12 mouse cellular contexts compared by ENCODE assay signal in the genomic region with DNA sequence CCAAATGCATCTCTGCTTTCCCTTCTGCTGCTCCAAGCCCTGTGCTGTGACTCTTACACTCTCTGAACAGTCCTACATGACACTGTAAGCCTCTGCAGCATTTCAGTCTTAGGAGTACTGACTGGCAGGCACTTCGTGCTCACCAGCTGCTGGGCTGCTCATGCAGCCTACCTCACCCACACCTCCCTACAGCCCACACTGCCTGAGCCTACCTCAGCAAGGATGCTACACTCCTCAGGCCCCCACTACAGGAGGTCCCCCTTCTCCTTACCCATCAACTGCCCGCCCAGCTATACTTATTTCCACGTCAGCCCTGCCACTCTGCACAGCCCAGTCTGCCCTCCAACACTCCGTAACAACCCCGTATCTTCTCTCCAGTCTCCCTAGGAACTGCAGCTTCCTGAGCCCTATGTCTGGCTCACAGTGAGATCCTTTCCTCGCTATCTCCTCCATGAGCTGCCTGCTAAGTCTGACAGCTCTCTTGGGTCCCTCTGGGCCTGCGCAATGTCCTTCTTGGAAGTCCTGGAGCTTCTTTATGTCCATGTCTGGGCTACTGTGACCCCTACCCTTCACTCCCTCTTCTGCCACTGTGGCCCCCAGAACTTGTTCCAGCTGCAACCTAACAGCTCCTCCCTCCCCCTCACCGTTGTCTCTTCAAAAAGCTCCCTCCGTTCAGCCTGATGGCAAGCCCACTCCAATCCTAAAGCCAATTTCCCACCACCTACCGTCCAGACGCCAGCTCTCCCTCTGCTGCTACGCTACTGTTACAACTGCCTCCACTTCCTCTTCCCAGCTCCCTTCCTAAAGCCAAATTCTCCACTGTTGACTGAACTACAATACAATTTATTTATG. TPM values are rescaled to one million over a fixed set of nuclear protein-coding genes. Genes with fewer than 3 reads are reported as not detected.
DNase-seq lines count a peak whose midpoint lies in the region; ATAC-seq and TF ChIP-seq lines count a peak whose summit lies in the region.
"Had no signal": no experiment of that assay in that cellular context is flagged by ENCODE, and none has a peak within 500 bp of the region (broad histone marks: within the 10 kb centered on the region; RNA-seq: fewer than 3 reads in every experiment).

No protein-coding gene starts in this region.

- TF ChIP-seq CTCF in thymus, adult 2 months (IDR thresholded peaks at IDR 0.05; ENCODE audit: borderline replicate concordance, control insufficient read depth, extremely low read depth, insufficient read depth, low read length, poor library complexity) = no peak

- peak overlapping the region; percentile 93 for H3K27ac ChIP-seq in kidney, embryonic 14.5 days (ENCODE audit: low read depth, low read length)
- no peak overlapping the region for H3K27ac ChIP-seq in neural tube, embryonic 13.5 days (replicated peaks)
- H3K27ac ChIP-seq in stomach, embryonic 15.5 days = no peak overlapping the region
- no peak overlapping the region for H3K27ac ChIP-seq in thymus, adult 2 months (ENCODE audit: control insufficient read depth, insufficient read depth, low read length)
- H3K27ac ChIP-seq: hindbrain, embryonic 10.5 days; limb, embryonic 12.5 days had no signal

- peak; percentile 63 for ATAC-seq in kidney, embryonic 14.5 days (ENCODE audit: low FRiP score, low TSS enrichment)
- 0 out of 2 replicates have a peak, but pooled peaks have one; percentile 33 for ATAC-seq in neural tube, embryonic 13.5 days (ENCODE audit: low read depth)
- ATAC-seq in stomach, embryonic 15.5 days (ENCODE audit: insufficient read depth, low FRiP score, low read depth) = peak; percentile 31; the same call in 1 of the 2 replicates

- H3K4me2 ChIP-seq in kidney, embryonic 14.5 days (replicated peaks; ENCODE audit: low read depth, low read length) = peak overlapping the region; percentile 30
- H3K4me2 ChIP-seq in neural tube, embryonic 13.5 days = no peak overlapping the region
- no peak overlapping the region for H3K4me2 ChIP-seq in stomach, embryonic 15.5 days
- H3K4me2 ChIP-seq: limb, embryonic 12.5 days had no signal

- peaks cover 23% of the 10 kb centered on the region for H3K36me3 ChIP-seq in kidney, embryonic 14.5 days (ENCODE audit: control insufficient read depth, insufficient read depth, low read length)
- peaks cover 36% of the 10 kb centered on the region for H3K36me3 ChIP-seq in neural tube, embryonic 13.5 days
- peaks cover 4% of the 10 kb centered on the region; the same call in 1 of the 2 replicates for H3K36me3 ChIP-seq in stomach, embryonic 15.5 days
- H3K36me3 ChIP-seq in thymus, adult 2 months (ENCODE audit: control insufficient read depth, insufficient read depth, low read length) = peaks cover 19% of the 10 kb centered on the region

- H3K9me3 ChIP-seq in kidney, embryonic 14.5 days (ENCODE audit: control insufficient read depth, low read length) = no peaks in the 10 kb centered on the region
- H3K9me3 ChIP-seq in neural tube, embryonic 13.5 days = no peaks in the 10 kb centered on the region
- no peaks in the 10 kb centered on the region for H3K9me3 ChIP-seq in stomach, embryonic 15.5 days
- H3K9me3 ChIP-seq: hindbrain, embryonic 10.5 days; limb, embryonic 12.5 days; megakaryocyte, embryonic 14.5 days had no signal

- peaks cover 18% of the 10 kb centered on the region for H3K4me1 ChIP-seq in kidney, embryonic 14.5 days (ENCODE audit: control insufficient read depth, insufficient read depth, low read length)
- H3K4me1 ChIP-seq in neural tube, embryonic 13.5 days (replicated peaks) = peaks cover 4% of the 10 kb centered on the region; the same call in 1 of the 2 replicates
- no peaks in the 10 kb centered on the region for H3K4me1 ChIP-seq in stomach, embryonic 15.5 days
- H3K4me1 ChIP-seq in thymus, adult 2 months (replicated peaks; ENCODE audit: control insufficient read depth, insufficient read depth, low read length) = no peaks in the 10 kb centered on the region
- H3K4me1 ChIP-seq: hindbrain, embryonic 10.5 days had no signal

- H3K27me3 ChIP-seq in kidney, embryonic 14.5 days (ENCODE audit: control insufficient read depth, insufficient read depth, low read length) = no peaks in the 10 kb centered on the region
- H3K27me3 ChIP-seq in neural tube, embryonic 13.5 days = no peaks in the 10 kb centered on the region
- H3K27me3 ChIP-seq in stomach, embryonic 15.5 days (replicated peaks) = no peaks in the 10 kb centered on the region
- no peaks in the 10 kb centered on the region for H3K27me3 ChIP-seq in thymus, adult 2 months (ENCODE audit: control insufficient read depth, insufficient read depth, low read length)
- H3K27me3 ChIP-seq: CH12.LX; limb, embryonic 12.5 days; megakaryocyte, embryonic 14.5 days had no signal

- no peak for DNase-seq in kidney, adult 8-10 months
- DNase-seq in neural tube, embryonic 10.5 days (ENCODE audit: extremely low spot score, low spot score) = no peak
- peak; percentile 36 for DNase-seq in heart, postnatal 4 days
- DNase-seq in thymus, adult 2 months = no peak
- DNase-seq: cerebellum, adult 9-10 months had no signal

- no peak for TF ChIP-seq POLR2A in thymus, adult 2 months (IDR thresholded peaks at IDR 0.05; ENCODE audit: control insufficient read depth, extremely low read depth, insufficient read depth, low read length, poor library complexity)

- peak overlapping the region; percentile 14 for H3K4me3 ChIP-seq in kidney, embryonic 14.5 days (ENCODE audit: low read length)
- H3K4me3 ChIP-seq in neural tube, embryonic 13.5 days = no peak overlapping the region
- H3K4me3 ChIP-seq in stomach, embryonic 15.5 days (replicated peaks) = no peak overlapping the region
- no peak overlapping the region for H3K4me3 ChIP-seq in thymus, adult 2 months (ENCODE audit: control insufficient read depth, insufficient read depth, low read length)
- H3K4me3 ChIP-seq: hindbrain, embryonic 10.5 days; limb, embryonic 12.5 days; megakaryocyte, embryonic 14.5 days had no signal

- H3K9ac ChIP-seq in kidney, embryonic 14.5 days (ENCODE audit: low read depth, low read length) = peak overlapping the region; percentile 35; the same call in 1 of the 2 replicates
- no peak overlapping the region for H3K9ac ChIP-seq in neural tube, embryonic 13.5 days
- H3K9ac ChIP-seq in stomach, embryonic 15.5 days = no peak overlapping the region
- H3K9ac ChIP-seq: limb, embryonic 12.5 days had no signal

- 22% methylated on average over 12 of the region's 12 CpGs for WGBS in kidney, embryonic 14.5 days
- WGBS in neural tube, embryonic 13.5 days = 67% methylated on average over 12 of the region's 12 CpGs
- WGBS in stomach, embryonic 15.5 days = 62% methylated on average over 12 of the region's 12 CpGs
- WGBS in thymus, adult 2 months = 93% methylated on average over 12 of the region's 12 CpGs

RNA-seq across cellular contexts. Expression of gene Rbm28, which starts 19.1 kb away (rescaled TPM):
- polyA plus RNA-seq in kidney, embryonic 14.5 days (2014; fragmentation: Nextera tagmentation; extraction: Ambion mirVana) = 65.1 and 65.8 TPM in 2 replicates
- polyA plus RNA-seq in neural tube, embryonic 13.5 days (2015; fragmentation: Nextera tagmentation; extraction: Ambion mirVana) = 41.3 and 44.4 TPM in 2 replicates
- total RNA-seq in heart, postnatal 4 days (2021) = 10 to 100 TPM; 30.3 to 32.5 TPM
- polyA plus RNA-seq in stomach, embryonic 15.5 days (2015; fragmentation: Nextera tagmentation; extraction: Ambion mirVana) = 27.6 and 28.1 TPM in 2 replicates
- 9.9 and 13.0 TPM in 2 replicates for polyA plus RNA-seq in thymus, adult 2 months (2012; rRNA removed)

RNA-seq across cellular contexts. Expression of gene Prrt4, which starts 33.7 kb away (rescaled TPM):
- polyA plus RNA-seq in kidney, embryonic 14.5 days (2014; fragmentation: Nextera tagmentation; extraction: Ambion mirVana) = 0.96 and 1.4 TPM in 2 replicates
- 4.8 TPM in 2 replicates for polyA plus RNA-seq in neural tube, embryonic 13.5 days (2015; fragmentation: Nextera tagmentation; extraction: Ambion mirVana)
- total RNA-seq in heart, postnatal 4 days (2021) = 1 to 10 TPM; 7.3 to 7.7 TPM
- 0.58 and 0.68 TPM in 2 replicates for polyA plus RNA-seq in stomach, embryonic 15.5 days (2015; fragmentation: Nextera tagmentation; extraction: Ambion mirVana)
- 0.32 and 0.41 TPM in 2 replicates for polyA plus RNA-seq in thymus, adult 2 months (2012; rRNA removed)
- total RNA-seq: CH12.LX had no signal
